Mouse (Mus musculus) hematopoietic stem cell, adult 5-6 weeks (primary cell): ENCODE data around the gene Tfrc. TPM values are rescaled to one million over a fixed set of nuclear protein-coding genes. Genes with fewer than 3 reads are reported as not detected.

Source experiments
- ATAC-seq, 2 experiments: fragments of 125-278 bp in 1 of 2; replicated peaks in 1 of 2; 2 replicates each; pipeline ENCODE4 v1.8.0; 2016 to 2017; ENCODE audit warnings: inconsistent platforms in 2 of 2, mild to moderate bottlenecking in 2 of 2, moderate number of reproducible peaks in 2 of 2, low read depth in 1 of 2, moderate TSS enrichment in 1 of 2; ENCODE audit not compliant: low FRiP score in 2 of 2, poor library complexity in 2 of 2, severe bottlenecking in 2 of 2, insufficient read depth in 1 of 2, low TSS enrichment in 1 of 2
- total RNA-seq: library from RNA; stranded (forward); fragments of 172-1452, 232-1000 nt; gene quantifications from 2 replicates; pipeline ENCODE4 v1.2.3, GENCODE M21; 2017

The Tfrc gene
- total RNA-seq = 87.0 and 93.9 TPM in 2 replicates

- ATAC-seq = peak; percentile 96 to 98
Observed at GRCm38 (mm10) chr16:32608712-32609400, at the start of gene Tfrc. Gene Tfrc, plus strand, starts transcription at chr16:32608920.

GRCm38 (mm10) chr16:32559493-32559892, 49.2 kb upstream of the Tfrc start:
- ATAC-seq = no peak

GRCm38 (mm10) chr16:32563056-32563793, 45.5 kb upstream of the Tfrc start:
- no peak for ATAC-seq

- 0 out of 4 replicates have a peak, but pooled peaks of 1 of the 2 experiments have one; percentile 22 for ATAC-seq
Observed at GRCm38 (mm10) chr16:32567282-32567681, 41.4 kb upstream of the Tfrc start.

GRCm38 (mm10) chr16:32568401-32568800, 40.3 kb upstream of the Tfrc start:
- no peak for ATAC-seq

GRCm38 (mm10) chr16:32570042-32570441, 38.7 kb upstream of the Tfrc start:
- ATAC-seq = no peak

GRCm38 (mm10) chr16:32572528-32572927, 36.2 kb upstream of the Tfrc start:
- ATAC-seq = no peak

- ATAC-seq = no peak
Observed at GRCm38 (mm10) chr16:32586482-32586881, 22.2 kb upstream of the Tfrc start.

GRCm38 (mm10) chr16:32588568-32588967, 20.2 kb upstream of the Tfrc start:
- no peak for ATAC-seq

- ATAC-seq = no peak
Observed at GRCm38 (mm10) chr16:32591521-32591920, 17.2 kb upstream of the Tfrc start.

GRCm38 (mm10) chr16:32593283-32593805, 15.4 kb upstream of the Tfrc start:
- ATAC-seq = no peak

- ATAC-seq = peak; percentile 51 to 61; a peak in 3 of 4 replicates
Observed at GRCm38 (mm10) chr16:32593916-32594315, 14.8 kb upstream of the Tfrc start.

GRCm38 (mm10) chr16:32594701-32595100, 14.0 kb upstream of the Tfrc start:
- 0 out of 4 replicates have a peak, but pooled peaks of 1 of the 2 experiments have one; percentile 18 for ATAC-seq

GRCm38 (mm10) chr16:32595142-32595855, 13.4 kb upstream of the Tfrc start:
- peak; percentile 54; a peak in 3 of 4 replicates for ATAC-seq

GRCm38 (mm10) chr16:32597909-32598381, 10.8 kb upstream of the Tfrc start:
- ATAC-seq = peak; percentile 47 to 53

GRCm38 (mm10) chr16:32599151-32599550, 9.6 kb upstream of the Tfrc start:
- ATAC-seq = no peak

GRCm38 (mm10) chr16:32602193-32602685, 6.5 kb upstream of the Tfrc start:
- ATAC-seq = no peak
